Mouse (Mus musculus): ENCODE measurements around the gene Synm.

- TF ChIP-seq CTCF (IDR thresholded peaks at IDR 0.05; ENCODE audit: low read depth, low read length) (no peak), POLR2A (IDR thresholded peaks at IDR 0.05; ENCODE audit: borderline replicate concordance, low read depth, low read length) (no peak)
Measured at GRCm38 (mm10) chr7:67722163-67722562, 37.4 kb downstream of the Synm start.

Measured in bone marrow macrophage, adult 2 months (primary cell).